Mouse (Mus musculus) lung, postnatal 0 days (tissue): ENCODE measurements around the gene Gm4553. TPM values are rescaled to one million over a fixed set of nuclear protein-coding genes. Genes with fewer than 3 reads are reported as not detected.
"Not testable (repeated sequence)": the region's sequence is repeated elsewhere in the genome, so short reads cannot be mapped to it uniquely, and the experiment has no call there.

ENCODE experiments used
- ATAC-seq: fragments of 200-750 bp; cut with Nextera tagmentation; 2 replicates; pipeline ENCODE4 v1.8.0; 2017; ENCODE audit warnings: moderate library complexity
- DNase-seq: peaks from one replicate; pipeline ENCODE4 v3.0.0-alpha.2; 2016; ENCODE audit warnings: low spot score
- H3K27ac ChIP-seq: fragments of 300-500 bp; sonication (generic); 2 replicates; pipeline ENCODE4 v1.5.1; 2014; ENCODE audit warnings: antibody characterized with exemption, mild to moderate bottlenecking, low read length, mixed read lengths
- H3K27me3 ChIP-seq: fragments of 300-500 bp; sonication (generic); replicated peaks from 2 replicates; pipeline ENCODE4 v1.6.1; 2014; ENCODE audit warnings: low read length, mixed read lengths; ENCODE audit not compliant: insufficient read depth
- H3K36me3 ChIP-seq: fragments of 300-500 bp; sonication (generic); 2 replicates; pipeline ENCODE4 v1.6.1; 2014; ENCODE audit warnings: low read length, mixed read lengths; ENCODE audit not compliant: insufficient read depth
- H3K4me1 ChIP-seq: fragments of 300-500 bp; sonication (generic); 2 replicates; pipeline ENCODE4 v1.6.1; 2014; ENCODE audit warnings: antibody characterized with exemption, low read depth, low read length, mixed read lengths; ENCODE audit not compliant: insufficient read depth
- H3K4me2 ChIP-seq: fragments of 300-500 bp; sonication (generic); replicated peaks from 2 replicates; pipeline ENCODE4 v1.6.1; 2014; ENCODE audit warnings: low read depth, mild to moderate bottlenecking, low read length, moderate library complexity, mixed read lengths
- H3K4me3 ChIP-seq: fragments of 300-500 bp; sonication (generic); 2 replicates; pipeline ENCODE4 v1.5.1; 2014; ENCODE audit warnings: low read depth, low read length
- H3K9ac ChIP-seq: fragments of 300-500 bp; sonication (generic); replicated peaks from 2 replicates; pipeline ENCODE4 v1.6.1; 2014; ENCODE audit warnings: low read depth, mild to moderate bottlenecking
- H3K9me3 ChIP-seq: fragments of 300-500 bp; sonication (generic); 2 replicates; pipeline ENCODE4 v1.6.1; 2016; ENCODE audit warnings: low read length, mixed read lengths
- CTCF ChIP-seq: IDR thresholded peaks from 2 replicates; pipeline ENCODE4 v1.5.1; 2016; ENCODE audit warnings: antibody characterized with exemption, mild to moderate bottlenecking
- EP300 ChIP-seq: IDR thresholded peaks from 2 replicates; pipeline ENCODE4 v1.6.1; 2016; ENCODE audit warnings: antibody characterized with exemption, mild to moderate bottlenecking, control low read depth
- WGBS: fragments of 180-500 bp; shearing (Covaris S2); extraction: QIAGEN DNeasy Blood & Tissue Kit; methylation state at CpG from one replicate; pipeline ENCODE4 v1.1.7; 2014; 5-methylcytosine and 5-hydroxymethylcytosine counted together
- polyA plus RNA-seq: library from polyadenylated mRNA; unstranded; fragments of >200 nt; fragmentation: Nextera tagmentation; extraction: Ambion mirVana; gene quantifications from 2 replicates; pipeline ENCODE4 v1.2.1, GENCODE M21; 2015

Gm4553 gene
- not detected in 2 replicates for polyA plus RNA-seq

DNA sequence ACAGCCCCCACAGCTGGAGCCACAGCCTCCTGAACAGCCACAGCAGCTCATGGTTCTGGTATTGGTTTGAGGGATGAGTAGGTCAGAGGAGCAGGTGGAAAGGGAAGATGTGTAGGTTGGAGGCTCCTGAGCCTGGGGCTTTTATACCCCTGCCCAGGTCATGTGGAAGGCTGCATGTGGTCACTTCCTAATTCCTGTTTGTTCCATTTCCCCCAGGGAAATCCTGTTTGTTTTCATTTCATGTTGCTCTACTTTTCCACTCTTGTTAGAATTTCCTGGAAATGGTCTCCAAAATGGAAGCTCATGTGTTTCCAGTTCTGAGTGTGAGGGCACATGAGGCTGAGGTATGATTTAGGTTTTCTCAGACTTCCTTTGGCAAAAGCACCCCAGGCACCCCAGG is at the start of gene Gm4553:
Gm4553 (minus strand) TSS at position 101 of the 400 bp plus-strand sequence.
- not testable (repeated sequence) for H3K4me3 ChIP-seq

DNA sequence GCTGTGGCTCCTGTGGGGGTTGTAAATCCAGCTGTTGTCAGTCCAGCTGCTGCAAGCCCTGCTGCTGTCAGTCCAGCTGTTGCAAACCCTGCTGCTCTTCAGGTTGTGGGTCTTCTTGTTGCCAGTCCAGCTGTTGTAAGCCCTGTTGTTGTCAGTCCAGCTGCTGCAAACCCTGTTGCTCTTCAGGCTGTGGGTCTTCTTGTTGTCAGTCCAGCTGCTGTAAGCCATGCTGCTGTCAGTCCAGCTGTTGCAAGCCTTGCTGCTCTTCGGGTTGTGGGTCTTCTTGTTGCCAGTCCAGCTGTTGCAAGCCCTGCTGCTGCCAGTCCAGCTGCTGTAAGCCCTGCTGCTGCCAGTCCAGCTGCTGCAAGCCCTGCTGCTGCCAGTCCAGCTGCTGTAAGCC is 46.6 kb upstream of the Gm4553 start:
- not testable (repeated sequence) for H3K9me3 ChIP-seq, H3K27me3 ChIP-seq, H3K27ac ChIP-seq, H3K4me3 ChIP-seq, DNase-seq, ATAC-seq, H3K9ac ChIP-seq, H3K4me1 ChIP-seq, H3K4me2 ChIP-seq, H3K36me3 ChIP-seq
- 29% methylated on average over 1 of the region's 1 CpGs for WGBS

More for the DNA sequence above, at the start of gene Gm4553:
- not testable (repeated sequence) for H3K27ac ChIP-seq, H3K9me3 ChIP-seq, H3K9ac ChIP-seq, DNase-seq, H3K27me3 ChIP-seq, H3K4me1 ChIP-seq, ATAC-seq, H3K36me3 ChIP-seq, H3K4me2 ChIP-seq

DNA sequence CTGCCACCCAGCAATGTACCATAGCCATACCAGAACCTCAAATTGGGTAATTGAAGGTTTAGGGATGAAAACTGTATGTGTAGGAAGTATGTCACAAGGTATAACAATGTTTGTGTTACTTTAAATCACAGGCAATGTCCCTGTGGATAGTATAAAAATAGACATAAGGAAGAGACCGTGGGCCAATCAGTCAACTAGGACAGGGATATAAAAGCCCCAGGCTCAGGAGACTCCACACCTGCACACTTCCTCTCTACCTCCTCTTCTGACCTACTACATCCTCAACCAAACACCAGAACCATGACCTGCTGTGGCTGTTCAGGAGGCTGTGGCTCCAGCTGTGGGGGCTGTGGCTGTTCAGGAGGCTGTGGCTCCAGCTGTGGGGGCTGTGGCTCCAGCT is 46.0 kb upstream of the Gm4553 start, which contains the start of gene Gm7579:
Gm7579 (plus strand) TSS at position 301 of the 400 bp plus-strand sequence.
- ATAC-seq: no peak
- TF ChIP-seq CTCF: no peak
- TF ChIP-seq EP300: no peak

DNA sequence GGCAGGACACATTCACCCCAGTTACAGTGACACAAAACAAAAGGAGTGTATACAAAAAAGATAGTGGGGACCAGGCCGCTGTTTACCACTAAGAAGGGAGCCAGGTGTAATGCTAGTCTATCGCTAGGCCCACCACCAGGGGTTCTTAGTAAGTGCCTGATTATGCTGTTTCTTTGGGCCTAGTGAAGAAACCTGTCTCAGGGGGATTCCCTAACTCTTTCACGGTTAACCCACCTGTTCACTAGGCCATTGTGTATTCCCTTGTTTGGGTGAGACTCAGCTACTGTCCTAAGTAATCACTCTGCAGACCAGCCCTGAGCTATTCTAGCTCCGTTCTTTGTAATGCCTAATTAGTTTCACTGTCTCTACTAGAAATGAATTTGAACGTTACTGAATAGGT is 41.4 kb upstream of the Gm4553 start:
- H3K9ac ChIP-seq, H3K4me3 ChIP-seq, H3K4me1 ChIP-seq, H3K9me3 ChIP-seq, H3K36me3 ChIP-seq, H3K27me3 ChIP-seq, ATAC-seq, DNase-seq, H3K4me2 ChIP-seq, H3K27ac ChIP-seq: not testable (repeated sequence)
- 78% methylated on average over 5 of the region's 5 CpGs for WGBS

More for the DNA sequence above, 46.0 kb upstream of the Gm4553 start, which contains the start of gene Gm7579:
- H3K27ac ChIP-seq: no peak within 1 kb of the TSS
- H3K4me2 ChIP-seq: no peak within 1 kb of the TSS
- H3K4me3 ChIP-seq: no peak within 1 kb of the TSS
- H3K27me3 ChIP-seq: no peaks in the 10 kb centered on the region
- no peaks in the 10 kb centered on the region for H3K36me3 ChIP-seq
- H3K9ac ChIP-seq: no peak within 1 kb of the TSS
- no peaks in the 10 kb centered on the region for H3K9me3 ChIP-seq
- H3K4me1 ChIP-seq: no peaks in the 10 kb centered on the region
- DNase-seq: no peak
- WGBS: 65% methylated on average over 1 of the region's 1 CpGs

DNA sequence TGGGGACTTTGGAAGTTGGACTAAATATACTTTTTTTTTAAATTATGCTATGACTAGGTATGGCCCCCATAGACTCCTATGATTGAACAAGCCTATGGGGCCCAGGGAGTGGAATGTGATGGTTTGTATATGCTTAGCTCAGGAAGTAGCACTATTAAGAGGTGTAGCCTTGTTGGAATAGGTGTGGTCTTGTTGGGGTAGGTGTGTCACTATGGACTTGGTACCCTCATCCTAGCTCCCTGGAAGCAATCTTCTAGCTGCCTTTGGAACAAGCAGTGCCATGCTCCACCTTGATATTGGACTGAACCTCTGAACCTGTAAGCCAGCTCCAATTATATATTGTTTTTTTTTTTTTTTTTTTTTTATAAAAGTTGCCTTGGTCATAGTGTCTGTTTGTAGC is 39.9 kb upstream of the Gm4553 start:
- Histone ChIP-seq H3K9ac (no peak overlapping the region), H3K36me3 (no peaks in the 10 kb centered on the region), H3K4me3 (no peak overlapping the region), H3K4me1 (no peaks in the 10 kb centered on the region), H3K27me3 (no peaks in the 10 kb centered on the region), H3K4me2 (no peak overlapping the region), H3K9me3 (no peaks in the 10 kb centered on the region), H3K27ac (no peak overlapping the region)
- TF ChIP-seq EP300 (no peak), CTCF (no peak)
- no peak for ATAC-seq
- no peak for DNase-seq

DNA sequence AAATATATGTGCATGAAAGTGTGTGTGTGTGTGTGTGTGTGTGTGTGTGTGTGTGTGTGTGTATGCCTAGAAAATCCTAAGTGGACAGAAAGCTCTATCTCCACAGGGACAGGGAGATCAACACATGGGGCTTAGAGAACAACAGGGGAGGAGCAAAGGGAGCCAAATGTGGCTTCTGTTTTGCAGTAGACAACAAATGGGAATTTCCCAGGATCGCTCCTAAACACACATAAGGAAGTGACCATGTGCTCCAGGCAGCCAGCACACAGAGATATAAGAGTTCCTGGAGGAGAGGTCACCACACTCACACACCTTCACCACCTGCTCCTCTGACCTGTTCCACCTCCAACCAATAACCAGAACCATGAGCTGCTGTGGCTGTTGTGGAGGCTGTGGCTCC is 35.5 kb upstream of the Gm4553 start, which contains the start of gene Krtap5-3:
Krtap5-3 (plus strand) TSS at position 301 of the 400 bp plus-strand sequence.
- Histone ChIP-seq H3K4me2 (no peak within 1 kb of the TSS), H3K27ac (no peak within 1 kb of the TSS), H3K9me3 (no peaks in the 10 kb centered on the region), H3K9ac (no peak within 1 kb of the TSS), H3K36me3 (no peaks in the 10 kb centered on the region), H3K4me3 (no peak within 1 kb of the TSS), H3K27me3 (no peaks in the 10 kb centered on the region), H3K4me1 (no peaks in the 10 kb centered on the region)
- ATAC-seq: no peak
- WGBS: 44% methylated on average over 1 of the region's 1 CpGs
- no peak for DNase-seq
- no peak for TF ChIP-seq CTCF
- no peak for TF ChIP-seq EP300

DNA sequence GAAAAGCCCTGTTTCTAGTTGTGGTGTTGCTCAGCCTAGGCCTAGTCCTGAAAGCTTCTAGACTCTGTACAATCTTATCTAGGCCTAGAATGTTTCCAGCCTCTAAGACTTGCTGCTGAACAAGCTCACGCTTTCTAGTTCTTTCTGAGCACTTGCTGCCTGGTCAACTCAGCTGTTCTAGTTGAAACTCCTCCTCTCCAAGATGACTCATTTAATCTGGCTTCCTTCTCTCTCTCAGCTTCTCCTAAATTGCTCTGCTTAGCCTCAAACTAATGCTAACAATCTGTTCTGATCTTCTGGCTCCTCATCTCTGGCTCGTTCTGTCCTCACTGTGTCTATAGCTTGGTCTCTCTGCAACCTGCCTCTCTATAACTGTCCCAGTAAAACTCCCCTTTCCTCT is 33.2 kb upstream of the Gm4553 start:
- H3K36me3 ChIP-seq: no peaks in the 10 kb centered on the region
- WGBS: 78% methylated on average over 2 of the region's 2 CpGs
- no peak for ATAC-seq

More for the DNA sequence above, 33.2 kb upstream of the Gm4553 start:
- no peaks in the 10 kb centered on the region for H3K4me1 ChIP-seq
- H3K27ac ChIP-seq: no peak overlapping the region
- no peak overlapping the region for H3K4me2 ChIP-seq
- DNase-seq: no peak
- H3K9me3 ChIP-seq: no peaks in the 10 kb centered on the region
- H3K4me3 ChIP-seq: no peak overlapping the region
- no peaks in the 10 kb centered on the region for H3K27me3 ChIP-seq
- TF ChIP-seq CTCF: no peak
- TF ChIP-seq EP300: no peak
- no peak overlapping the region for H3K9ac ChIP-seq
